Mouse (Mus musculus) retina, embryonic 14.5 days (tissue): Measurements from ENCODE around the gene Pabpn1l.

ENCODE experiments used
- DNase-seq: peaks from one replicate; pipeline ENCODE4 v3.0.0-alpha.2; 2015; ENCODE audit warnings: low spot score

The Pabpn1l gene

DNA sequence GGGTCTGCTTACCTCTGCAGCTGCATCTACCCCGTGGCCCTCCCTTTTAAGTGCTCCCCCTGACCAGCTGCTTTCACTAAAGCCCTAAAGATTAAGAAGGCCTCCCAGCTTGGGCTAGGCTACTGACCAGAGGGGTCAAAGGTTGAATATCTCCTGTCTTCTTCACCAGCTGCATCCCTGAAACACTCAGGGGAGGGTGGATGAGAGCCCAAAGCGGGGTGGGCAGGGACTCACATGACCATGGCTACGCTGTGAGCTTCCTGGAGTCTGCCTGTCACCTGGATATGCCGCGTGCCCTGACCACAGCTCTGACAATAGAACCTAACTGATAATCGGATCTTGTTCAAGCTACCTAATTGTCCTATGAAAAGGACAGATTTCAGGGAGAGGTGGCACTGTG lies at the start of gene Pabpn1l:
Pabpn1l (minus strand) TSS at position 13 of the 400 bp plus-strand sequence.
- no peak for DNase-seq

DNA sequence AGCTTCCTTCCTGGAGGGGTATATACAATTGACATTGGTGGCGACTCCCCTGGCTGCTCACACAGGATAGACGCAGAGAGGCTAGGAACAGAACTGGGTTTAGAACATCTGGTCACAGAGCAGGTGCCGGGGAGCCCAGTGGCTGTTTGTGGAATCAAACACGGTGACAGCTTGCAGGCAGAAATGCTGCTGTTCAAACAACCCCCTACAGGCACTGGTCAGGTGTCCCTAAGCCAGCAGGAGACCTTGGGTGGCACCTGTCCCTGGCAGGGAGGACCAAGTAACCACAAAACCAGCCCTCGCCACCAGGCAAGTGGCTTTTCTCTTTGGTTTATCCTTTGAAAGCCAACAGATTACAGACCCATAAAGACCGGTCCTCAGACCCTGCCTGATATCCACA lies 49.4 kb upstream of the Pabpn1l start:
- no peak for DNase-seq

DNA sequence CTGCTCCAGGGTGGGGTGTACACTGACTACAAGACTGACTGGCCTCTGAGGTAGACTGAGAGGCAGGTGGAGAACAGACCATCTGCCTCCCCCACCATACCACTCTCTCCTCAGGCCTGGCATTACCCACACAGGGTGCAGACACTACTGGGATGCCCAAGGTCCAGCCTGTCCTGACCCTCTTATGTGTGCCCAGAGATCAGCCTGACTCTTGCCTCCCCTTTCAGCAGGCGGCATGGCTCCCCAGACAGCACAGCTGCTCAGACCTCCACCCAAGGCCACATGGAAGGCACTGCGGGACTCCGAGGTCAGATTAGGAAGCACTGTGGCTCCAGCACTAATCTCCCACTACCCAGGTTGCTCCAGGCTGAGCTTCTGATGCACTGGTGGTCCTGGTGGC lies 48.2 kb upstream of the Pabpn1l start:
- DNase-seq = no peak

DNA sequence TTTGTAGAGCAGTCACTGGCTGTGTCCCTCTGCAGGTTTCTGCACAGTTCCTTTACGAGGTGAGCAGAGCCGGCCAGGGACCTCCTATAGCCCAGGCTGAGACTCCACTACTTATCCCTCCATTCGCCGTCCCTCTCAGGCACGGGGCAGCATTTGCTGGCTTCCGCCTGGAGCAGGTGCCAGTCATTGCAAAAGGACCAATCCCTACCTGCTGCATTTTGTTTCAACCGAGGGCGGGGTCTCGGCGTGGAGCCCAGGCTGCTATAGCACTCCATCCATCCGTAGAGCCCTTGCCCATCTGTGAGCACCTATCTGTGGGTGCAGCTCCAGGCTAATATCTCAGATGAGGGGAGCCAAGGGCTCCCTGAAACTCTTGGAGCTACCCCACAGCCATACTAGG lies 47.5 kb upstream of the Pabpn1l start:
- no peak for DNase-seq

DNA sequence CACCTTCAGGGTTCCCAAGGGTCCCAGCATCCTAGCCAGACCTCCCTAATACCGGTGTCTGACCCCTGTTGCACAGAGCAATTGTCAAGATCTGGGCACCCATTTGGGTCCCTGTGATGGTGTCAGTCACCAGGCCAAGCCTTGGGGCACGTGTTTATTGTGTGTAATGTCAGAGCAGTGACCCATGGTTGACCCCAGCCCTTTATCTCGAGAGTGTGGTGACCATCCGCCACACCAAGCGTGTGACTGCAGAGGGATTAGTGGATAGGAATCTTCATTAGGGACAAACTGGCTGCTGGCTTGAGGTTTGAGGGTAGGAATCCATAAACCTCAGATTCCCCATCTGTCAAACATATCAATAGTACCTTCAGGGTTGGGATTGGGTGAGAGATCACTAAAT lies 46.8 kb upstream of the Pabpn1l start:
- no peak for DNase-seq

DNA sequence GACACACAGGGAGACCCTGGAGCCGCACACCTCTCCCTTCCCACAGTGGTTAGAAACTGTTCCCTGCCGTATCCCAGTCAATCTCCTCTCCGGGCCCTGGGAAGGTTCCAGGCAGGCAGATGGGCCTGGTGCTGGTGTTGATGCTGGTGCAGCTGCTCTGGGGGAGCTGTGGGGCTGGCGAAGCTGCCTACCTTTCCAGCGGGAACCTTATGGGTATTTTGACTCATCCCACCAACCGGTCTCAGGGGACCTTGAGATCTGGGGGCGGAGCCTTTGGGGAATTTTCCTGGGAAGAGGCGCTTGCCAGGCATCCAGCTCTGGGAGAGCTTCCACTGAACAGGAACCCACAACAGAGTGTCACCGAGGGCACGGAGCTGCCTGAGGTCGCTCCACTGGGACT lies 45.3 kb upstream of the Pabpn1l start:
- no peak for DNase-seq

DNA sequence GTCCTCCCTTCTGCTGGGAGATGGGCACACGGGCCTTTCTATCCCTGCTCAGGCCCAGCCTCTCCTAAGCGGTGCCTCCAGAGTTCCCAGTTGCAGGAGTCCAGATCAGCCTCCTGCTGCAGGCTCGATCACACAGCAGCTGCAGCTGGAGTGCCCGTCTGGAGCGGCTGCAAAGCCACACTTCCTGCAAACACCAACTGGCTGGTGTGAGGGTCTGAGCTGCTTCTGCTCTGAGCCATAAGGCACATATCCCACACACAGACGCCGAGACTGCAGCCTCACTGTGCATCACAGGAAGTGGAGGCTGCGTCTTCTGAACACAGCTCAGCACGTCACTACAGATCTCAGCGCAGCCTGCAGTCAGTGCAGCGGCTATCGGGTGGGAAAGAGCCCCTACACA lies 44.3 kb upstream of the Pabpn1l start:
- DNase-seq = no peak

DNA sequence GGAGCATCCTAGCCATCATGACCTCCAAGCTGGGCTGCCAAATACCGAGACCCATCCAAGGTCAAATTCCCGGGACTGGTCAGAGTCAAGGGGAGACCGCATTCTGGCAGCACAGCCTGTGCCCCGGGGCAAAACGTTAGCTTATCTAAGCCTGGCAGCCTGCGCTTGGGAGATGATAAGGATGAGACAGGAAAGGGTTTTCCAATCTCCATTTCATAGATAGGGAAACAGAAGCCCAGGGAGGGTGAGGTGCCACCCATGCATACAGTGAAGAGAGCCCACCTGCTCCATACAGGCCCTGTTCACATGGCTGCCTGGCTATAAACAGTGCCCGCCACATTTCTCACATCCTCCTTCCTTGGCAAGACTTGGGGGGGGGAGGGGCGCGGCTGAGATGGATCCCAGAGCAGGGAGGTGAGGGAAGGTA lies 43.8 kb upstream of the Pabpn1l start:
- DNase-seq = no peak

DNA sequence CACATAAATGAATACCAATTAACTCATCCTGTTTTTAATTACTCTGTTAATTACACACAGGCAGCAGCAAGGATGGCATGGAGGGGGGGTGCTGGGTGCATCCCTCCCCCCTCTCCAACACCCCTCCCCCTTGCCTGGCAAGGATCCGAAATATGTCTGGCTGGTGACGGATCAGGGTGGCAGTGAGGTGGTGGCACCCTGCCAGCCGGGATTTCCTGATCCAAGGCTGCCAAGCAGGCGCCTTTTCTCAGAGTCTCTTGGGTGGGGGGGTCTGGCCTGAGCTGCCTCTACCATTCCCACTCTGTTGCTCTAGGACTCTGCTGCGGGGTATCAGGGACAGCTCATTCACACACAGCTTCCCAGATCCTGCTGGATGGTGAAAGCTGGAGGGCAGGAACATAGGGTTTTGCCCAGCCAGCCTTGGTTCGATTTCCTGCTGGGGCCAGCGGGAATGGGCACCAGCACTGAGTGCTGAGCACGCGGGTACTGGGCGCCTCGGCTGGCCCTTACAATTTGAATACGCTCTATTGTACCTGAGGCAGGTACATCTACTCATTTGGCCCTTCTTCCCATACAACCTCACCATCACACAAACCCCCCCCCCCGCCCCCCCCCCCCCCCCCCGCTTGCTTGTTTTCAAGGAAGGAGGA lies 43.3 kb upstream of the Pabpn1l start:
- DNase-seq = no peak

DNA sequence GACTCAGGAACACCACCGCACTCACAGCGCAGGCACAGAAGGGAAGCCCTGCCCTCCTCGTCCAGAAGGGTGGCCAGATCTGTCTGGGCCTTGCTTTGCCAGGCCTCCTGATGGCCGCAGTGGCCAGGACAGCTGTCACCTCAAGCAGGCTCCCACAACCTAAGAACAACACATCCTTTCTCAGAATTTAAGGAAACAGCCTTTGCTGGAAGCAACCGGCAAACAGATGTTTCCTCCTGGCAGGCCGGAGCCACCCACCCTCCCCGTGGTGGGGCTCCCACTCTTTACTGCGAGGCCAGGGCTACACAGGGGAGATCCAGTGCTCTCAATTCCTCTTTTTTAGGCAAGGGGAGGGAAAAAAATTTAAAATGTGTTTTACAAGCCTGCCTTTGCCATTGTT lies 42.7 kb upstream of the Pabpn1l start:
- no peak for DNase-seq

DNA sequence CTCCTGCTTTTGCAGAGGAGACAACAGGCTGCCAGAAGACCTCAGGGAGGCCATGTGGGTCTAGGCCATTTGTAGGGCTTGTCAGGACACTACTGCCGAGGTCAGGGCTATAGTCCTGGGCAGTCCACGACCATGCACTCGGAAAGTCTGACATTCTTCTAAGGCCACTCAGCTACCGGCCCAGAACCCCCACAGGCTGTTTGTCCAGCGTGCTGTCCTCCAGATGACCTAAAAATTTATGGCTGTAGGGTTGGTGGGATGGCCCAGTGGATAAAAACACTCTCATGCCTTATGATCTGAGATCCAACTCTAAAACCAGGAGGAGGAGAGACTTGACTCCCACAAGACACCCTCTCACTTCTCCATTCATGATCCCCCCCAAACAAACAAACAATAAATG lies 41.1 kb upstream of the Pabpn1l start:
- DNase-seq = no peak

DNA sequence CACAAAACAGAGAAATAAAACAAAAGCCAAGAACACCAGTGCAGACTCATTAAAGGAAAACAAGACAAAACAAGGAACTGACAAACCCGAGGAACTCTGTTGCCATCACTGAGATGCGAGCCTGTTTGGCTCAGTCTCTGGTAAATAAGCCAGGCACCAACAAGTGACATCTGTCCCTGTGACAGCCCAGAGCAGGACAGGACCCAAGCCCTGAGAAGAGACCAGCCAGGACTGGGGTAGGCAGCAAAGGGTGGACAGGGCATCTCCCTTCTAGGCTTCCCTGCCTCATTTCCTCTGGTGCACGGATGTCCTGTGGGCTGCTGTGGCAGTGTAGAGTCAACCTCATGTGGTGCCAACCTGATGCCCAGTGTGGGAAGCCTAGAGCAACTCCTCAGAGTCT lies 40.6 kb upstream of the Pabpn1l start:
- DNase-seq = no peak

DNA sequence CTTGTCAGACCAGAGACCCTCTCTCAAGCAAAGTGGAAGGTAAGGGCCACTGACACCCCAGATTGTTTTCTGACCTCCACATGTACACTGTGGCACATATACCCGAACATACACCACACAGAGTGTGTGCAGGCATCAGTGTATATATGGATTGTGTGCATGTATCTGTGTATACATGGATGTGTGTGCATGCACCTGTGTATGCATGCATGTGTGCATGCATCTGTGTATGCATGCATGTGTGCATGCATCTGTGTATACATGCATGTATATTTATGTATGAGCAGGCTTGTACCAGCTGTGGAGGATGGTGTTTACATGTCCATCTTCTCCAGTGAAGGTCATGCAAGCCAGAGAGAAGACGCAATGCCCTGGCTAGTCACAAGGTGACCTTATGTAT lies 39.4 kb upstream of the Pabpn1l start:
- DNase-seq = no peak

DNA sequence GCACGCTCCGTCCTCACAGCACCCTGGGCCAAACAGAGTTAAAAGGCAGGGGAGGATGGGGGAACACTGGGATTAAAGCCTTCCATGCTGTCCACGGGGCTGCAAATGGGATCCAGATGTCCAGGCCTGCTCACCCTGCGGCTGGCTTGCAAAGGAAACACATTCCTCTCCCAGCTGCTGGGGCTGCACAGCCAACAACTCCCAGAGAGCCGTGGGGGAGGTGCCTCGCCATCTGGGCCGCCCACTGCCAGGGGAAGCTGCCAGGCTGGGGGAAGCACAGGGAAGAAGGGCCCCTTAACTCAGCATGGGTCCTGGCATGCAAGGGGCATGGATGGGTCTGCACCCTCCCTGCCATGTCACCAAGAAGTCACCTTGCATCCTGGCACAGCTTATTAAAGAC lies 38.6 kb upstream of the Pabpn1l start:
- no peak for DNase-seq

DNA sequence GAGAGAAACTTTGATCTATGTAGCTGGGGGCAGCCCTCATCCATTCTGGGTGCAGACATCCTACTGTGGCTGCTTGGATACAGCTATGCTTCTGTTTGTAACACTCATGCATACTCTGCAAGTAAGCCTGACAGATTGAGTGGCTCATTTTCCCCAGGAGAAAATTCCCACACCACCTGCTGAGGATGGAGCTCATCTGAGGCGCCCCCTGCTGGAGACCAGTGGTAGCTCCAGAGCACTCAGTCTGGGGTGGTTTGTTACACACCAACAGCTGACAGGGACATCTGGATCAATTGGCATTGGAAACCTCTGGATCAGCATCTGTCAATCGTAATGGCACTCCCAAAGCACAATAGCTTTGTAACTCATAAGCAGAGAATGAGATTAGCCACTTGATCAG lies 37.5 kb upstream of the Pabpn1l start:
- DNase-seq = no peak

DNA sequence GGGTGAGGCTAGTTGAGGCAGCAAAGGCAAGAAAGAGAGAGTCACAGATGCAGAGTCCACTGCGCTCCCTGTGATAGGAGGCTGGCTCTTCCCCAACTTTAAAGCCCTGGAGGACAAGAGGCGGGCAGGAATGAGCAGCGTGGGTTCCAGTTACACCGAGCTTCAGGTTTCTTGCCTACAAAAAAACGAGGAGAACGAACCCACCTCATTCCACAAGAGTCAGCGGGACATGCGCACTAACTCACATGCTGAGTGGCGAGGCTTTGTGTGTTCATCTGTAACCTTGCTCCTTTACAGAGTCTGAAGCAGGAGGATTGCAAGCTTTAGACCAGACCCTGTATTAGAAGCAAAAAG lies 36.2 kb upstream of the Pabpn1l start:
- no peak for DNase-seq

DNA sequence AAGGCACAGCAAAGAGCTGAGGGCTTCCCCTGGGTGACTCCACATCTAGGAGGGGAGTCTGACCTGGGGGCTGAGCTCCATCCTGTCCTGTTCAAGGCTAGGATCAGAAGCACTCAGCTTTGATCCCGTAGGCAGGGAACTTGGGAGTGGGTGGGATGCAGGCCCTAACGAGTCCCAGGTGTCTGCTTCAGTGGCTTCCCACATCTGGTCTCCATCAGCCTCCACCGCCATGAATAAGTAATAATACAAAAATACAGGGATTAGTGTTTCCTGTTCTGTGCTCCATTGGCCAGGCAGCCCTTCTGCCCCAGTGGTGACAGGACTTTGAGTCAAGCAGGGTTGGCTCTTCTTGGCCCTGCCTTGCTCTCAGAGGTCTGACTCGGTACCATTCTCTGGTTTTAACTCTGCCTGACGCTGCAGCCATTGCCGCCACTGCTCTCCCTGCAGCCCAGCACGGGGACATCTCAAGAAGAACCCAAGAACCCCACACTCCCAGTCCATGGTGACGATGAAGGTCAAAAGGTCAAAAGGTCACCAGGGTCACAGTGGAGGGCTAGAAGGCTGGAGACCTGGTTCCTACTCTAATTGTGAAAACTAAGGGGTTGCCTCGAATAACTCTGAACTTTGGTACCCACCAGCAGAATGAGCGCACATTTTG lies 35.7 kb upstream of the Pabpn1l start:
- no peak for DNase-seq

DNA sequence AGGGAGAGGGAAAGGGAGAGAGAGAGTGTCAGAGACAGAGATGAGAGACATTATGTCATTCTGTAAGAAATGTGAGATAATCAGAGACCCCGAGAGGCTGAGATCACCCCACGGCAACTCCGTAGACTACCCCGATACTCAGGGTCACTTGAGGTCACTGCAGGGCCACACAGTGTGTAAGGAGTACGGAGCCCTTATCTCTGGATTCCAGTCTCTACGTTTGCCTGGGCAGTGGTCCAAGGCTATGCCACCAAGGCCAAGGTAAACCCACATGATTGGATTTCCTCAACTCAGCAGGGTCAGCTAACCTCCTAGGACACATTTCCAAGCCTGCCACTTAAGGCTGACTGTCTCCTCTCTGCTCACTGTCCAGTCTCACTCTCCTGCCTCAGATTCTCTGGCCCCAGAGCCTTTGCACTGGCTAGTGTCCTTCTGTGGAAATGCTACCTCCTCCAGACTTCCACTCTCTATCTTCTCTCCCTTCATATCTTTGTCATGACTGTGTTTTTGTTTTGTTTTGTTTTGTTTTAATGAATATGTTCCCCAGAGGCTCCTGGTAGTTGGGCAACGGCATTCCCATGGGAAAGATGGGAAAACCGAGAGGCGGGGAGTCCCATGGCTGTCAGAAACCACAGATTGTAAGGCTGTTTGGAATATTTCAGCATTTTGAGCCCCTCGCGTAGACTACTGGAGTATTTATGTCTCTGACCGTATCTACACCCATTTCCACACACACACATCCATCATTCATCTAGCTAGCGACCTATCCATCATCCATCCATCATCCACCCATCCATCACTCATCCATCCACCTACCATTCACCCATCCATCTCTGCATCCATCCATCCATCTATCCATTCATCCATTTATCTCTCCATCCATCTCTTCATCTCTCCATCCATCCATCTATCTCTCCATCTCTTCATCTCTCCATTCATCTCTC lies 33.8 kb upstream of the Pabpn1l start:
- no peak for DNase-seq

DNA sequence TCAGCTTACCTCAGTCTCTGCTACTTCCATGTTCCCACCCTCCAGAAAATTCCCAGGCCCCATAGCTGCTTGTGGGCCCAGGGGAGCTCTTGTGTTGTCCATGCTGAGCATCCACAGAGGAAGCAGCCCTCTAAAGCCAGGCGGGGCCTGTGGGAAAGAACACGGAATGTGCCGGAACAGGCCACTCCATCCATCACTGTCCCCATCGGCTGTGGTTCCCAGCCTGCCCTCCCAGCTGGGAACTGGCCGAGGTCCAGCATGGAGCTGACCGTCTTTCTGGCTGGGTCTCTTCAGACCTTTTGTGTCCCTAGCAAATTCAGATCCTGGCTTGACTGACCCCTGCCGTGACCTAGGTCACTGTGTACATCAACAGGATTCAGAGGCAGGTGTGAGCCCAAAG lies 32.2 kb upstream of the Pabpn1l start:
- no peak for DNase-seq

DNA sequence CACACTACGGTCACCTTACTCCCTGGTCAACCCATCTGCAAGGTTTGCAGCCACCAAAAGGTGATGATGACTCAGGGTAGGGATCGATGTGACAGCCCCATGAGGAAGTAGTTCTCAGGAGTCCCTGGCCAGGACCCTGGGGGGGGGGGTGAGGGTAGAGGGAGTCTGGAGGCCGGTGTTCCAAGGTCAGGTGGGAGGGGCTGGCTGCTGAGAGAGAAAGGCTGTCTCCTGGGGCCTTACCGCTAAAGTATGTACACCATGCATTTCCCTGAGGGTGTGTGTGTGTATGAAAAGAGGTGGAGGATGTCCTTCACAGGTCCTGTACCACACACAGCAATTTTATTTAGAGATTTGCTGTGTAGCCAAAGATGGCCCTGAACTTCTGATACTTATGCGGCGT lies 30.1 kb upstream of the Pabpn1l start:
- no peak for DNase-seq

DNA sequence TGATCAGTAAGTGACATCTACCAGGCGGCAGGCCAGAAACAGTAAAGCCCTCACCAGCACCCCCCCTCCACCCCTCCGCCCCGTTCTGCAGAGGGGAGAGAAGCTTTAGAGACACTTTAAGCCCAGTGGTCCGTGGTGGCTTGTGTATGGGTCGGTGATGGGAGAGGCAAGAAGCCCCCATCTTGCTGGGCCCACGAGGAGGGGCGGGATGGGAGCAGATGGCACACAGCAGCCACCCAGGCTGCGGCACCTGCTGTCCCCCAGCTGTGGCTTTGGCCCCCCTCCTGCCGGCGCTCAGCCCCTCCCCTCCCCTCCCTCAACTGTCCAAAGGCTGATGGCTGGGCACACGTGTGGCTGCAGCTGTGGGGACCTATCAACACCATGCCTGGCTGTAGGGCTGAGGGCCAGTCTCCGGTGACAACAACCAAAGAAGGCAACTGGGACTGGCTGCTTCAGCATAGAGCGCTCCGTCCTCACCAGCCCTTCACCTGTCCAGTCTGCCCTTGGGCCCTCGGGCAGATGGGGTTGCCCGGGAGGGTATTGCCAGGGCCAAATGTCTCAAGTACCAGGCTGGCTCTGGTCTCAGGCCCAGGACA lies 28.9 kb upstream of the Pabpn1l start:
- DNase-seq = no peak

DNA sequence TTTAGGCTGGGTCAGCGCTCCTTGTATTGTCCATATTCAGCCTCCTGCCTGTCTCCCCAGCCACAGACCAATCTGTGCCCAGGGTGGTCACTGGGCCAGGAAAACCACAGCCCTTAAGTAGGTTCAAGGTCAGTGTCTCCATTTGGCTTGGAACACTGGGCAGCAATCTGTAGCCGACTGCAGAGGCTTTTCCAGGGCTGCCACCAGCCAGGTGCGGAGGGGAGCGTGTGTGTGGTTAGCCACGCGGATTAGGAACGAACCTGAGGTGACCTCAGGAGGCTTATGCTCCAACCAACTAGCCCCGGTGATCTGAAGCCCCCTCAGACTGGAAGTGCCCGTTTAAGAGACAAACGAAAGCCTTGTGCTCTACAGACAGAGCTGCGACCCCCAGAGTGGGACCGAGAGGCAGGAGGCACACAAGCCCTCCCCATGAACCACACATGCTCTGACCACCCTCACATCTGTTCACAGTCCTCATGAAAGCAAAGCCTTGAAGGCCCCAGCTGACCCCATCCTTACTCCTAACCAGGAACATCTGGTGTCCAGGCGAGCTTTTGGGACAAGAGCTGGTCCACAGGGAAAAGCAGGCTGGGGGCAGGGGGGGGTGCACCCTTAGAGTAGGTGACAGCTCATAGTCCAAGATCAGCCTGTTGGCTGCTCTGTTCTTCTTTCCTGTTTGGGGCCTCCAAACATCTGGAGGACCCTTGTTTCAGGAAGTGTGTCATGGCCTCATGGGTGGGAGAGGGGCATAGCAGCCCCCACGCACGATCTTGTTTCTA lies 25.8 kb upstream of the Pabpn1l start:
- DNase-seq = no peak
